Mouse (Mus musculus): ENCODE data around the gene Gm1123.

The Gm1123 gene

GRCm38 (mm10) chr9:99001326-99001725, 34.2 kb downstream of the Gm1123 start:
- CTCF ChIA-PET, result no interaction called here

GRCm38 (mm10) chr9:98999881-99000339, 35.6 kb downstream of the Gm1123 start:
- CTCF ChIA-PET, result no interaction called here

GRCm38 (mm10) chr9:98994103-98994502, 41.4 kb downstream of the Gm1123 start:
- CTCF ChIA-PET, result no interaction called here

- CTCF ChIA-PET, result no interaction called here
Measured at GRCm38 (mm10) chr9:98987131-98987530, 48.4 kb downstream of the Gm1123 start.

- CTCF ChIA-PET, result no interaction called here
Measured at GRCm38 (mm10) chr9:98986476-98987096, 48.9 kb downstream of the Gm1123 start.

- CTCF ChIA-PET, result no interaction called here
Measured at GRCm38 (mm10) chr9:98985800-98986475, 49.6 kb downstream of the Gm1123 start, which contains the start of gene Faim. Faim (plus strand) TSS chr9:98986373.

GRCm38 (mm10) chr9:98979431-98980416, 55.8 kb downstream of the Gm1123 start:
- CTCF ChIA-PET, result interaction anchor here (0.6 kb wide), 1 partner anchor 11 kb away, joined by 11 read pairs; no protein-coding TSS in a partner anchor

- CTCF ChIA-PET, result no interaction called here
Measured at GRCm38 (mm10) chr9:98976520-98976919, 59.0 kb downstream of the Gm1123 start.

GRCm38 (mm10) chr9:98976081-98976480, 59.4 kb downstream of the Gm1123 start:
- CTCF ChIA-PET, result no interaction called here

GRCm38 (mm10) chr9:98974898-98975297, 60.6 kb downstream of the Gm1123 start:
- CTCF ChIA-PET, result interaction anchor here (0.6 kb wide), 1 partner anchor 10 kb away, joined by 3 read pairs; no protein-coding TSS in a partner anchor

- CTCF ChIA-PET, result no interaction called here
Measured at GRCm38 (mm10) chr9:98973561-98973960, 62.0 kb downstream of the Gm1123 start.

- CTCF ChIA-PET, result no interaction called here
Measured at GRCm38 (mm10) chr9:98973101-98973521, 62.4 kb downstream of the Gm1123 start.

- CTCF ChIA-PET, result interaction anchor here (0.6 kb wide), 1 partner anchor 10 kb away, joined by 3 read pairs; no protein-coding TSS in a partner anchor
Measured at GRCm38 (mm10) chr9:98965084-98965483, 70.4 kb downstream of the Gm1123 start.

GRCm38 (mm10) chr9:98963661-98964060, 71.9 kb downstream of the Gm1123 start:
- CTCF ChIA-PET, result no interaction called here

- CTCF ChIA-PET, result no interaction called here
Measured at GRCm38 (mm10) chr9:98962478-98963142, 72.9 kb downstream of the Gm1123 start.

- CTCF ChIA-PET, result no interaction called here
Measured at GRCm38 (mm10) chr9:98961591-98962477, 73.7 kb downstream of the Gm1123 start.

- CTCF ChIA-PET, result no interaction called here
Measured at GRCm38 (mm10) chr9:98960348-98960747, 75.2 kb downstream of the Gm1123 start.

GRCm38 (mm10) chr9:98959851-98960250, 75.7 kb downstream of the Gm1123 start:
- CTCF ChIA-PET, result no interaction called here

- CTCF ChIA-PET, result no interaction called here
Measured at GRCm38 (mm10) chr9:98958628-98959027, 76.9 kb downstream of the Gm1123 start.

GRCm38 (mm10) chr9:98957751-98958351, 77.7 kb downstream of the Gm1123 start:
- CTCF ChIA-PET, result no interaction called here
